Mouse (Mus musculus) neural tube, embryonic 14.5 days (tissue): ENCODE measurements around the gene Dcbld2. TPM values are rescaled to one million over a fixed set of nuclear protein-coding genes. Genes with fewer than 3 reads are reported as not detected.

Experiments used
- ATAC-seq: fragments of 200-750 bp; cut with Nextera tagmentation; 2 replicates; pipeline ENCODE4 v1.8.0; 2017; ENCODE audit warnings: low read depth, mild to moderate bottlenecking, moderate TSS enrichment, moderate library complexity
- H3K27ac ChIP-seq: fragments of 300-500 bp; sonication (generic); 2 replicates; pipeline ENCODE4 v1.5.1; 2014; ENCODE audit warnings: low read depth, mild to moderate bottlenecking, control low read depth, low read length, moderate library complexity, mixed read lengths
- H3K27me3 ChIP-seq: fragments of 300-500 bp; sonication (generic); 2 replicates; pipeline ENCODE4 v1.6.1; 2014; ENCODE audit warnings: low read length; ENCODE audit not compliant: control insufficient read depth, insufficient read depth
- H3K36me3 ChIP-seq: fragments of 300-500 bp; sonication (generic); 2 replicates; pipeline ENCODE4 v1.6.1; 2014; ENCODE audit warnings: low read length, mixed read lengths; ENCODE audit not compliant: control insufficient read depth, insufficient read depth
- H3K4me1 ChIP-seq: fragments of 300-500 bp; sonication (generic); 2 replicates; pipeline ENCODE4 v1.6.1; 2014; ENCODE audit warnings: low read length; ENCODE audit not compliant: control insufficient read depth, insufficient read depth
- H3K4me2 ChIP-seq: fragments of 300-500 bp; sonication (generic); 2 replicates; pipeline ENCODE4 v1.6.1; 2014; ENCODE audit warnings: mild to moderate bottlenecking, low read depth, low read length, control low read depth
- H3K4me3 ChIP-seq: fragments of 300-500 bp; sonication (generic); 2 replicates; pipeline ENCODE4 v1.5.1; 2014; ENCODE audit warnings: low read depth, low read length, control low read depth, mixed read lengths
- H3K9ac ChIP-seq: fragments of 300-500 bp; sonication (generic); replicated peaks from 2 replicates; pipeline ENCODE4 v1.6.1; 2014; ENCODE audit warnings: low read depth, mild to moderate bottlenecking, control low read depth, low read length, mixed read lengths
- H3K9me3 ChIP-seq: fragments of 300-500 bp; sonication (generic); 2 replicates; pipeline ENCODE4 v1.6.1; 2016; ENCODE audit warnings: low read length; ENCODE audit not compliant: control insufficient read depth
- WGBS: fragments of 180-500 bp; shearing (Covaris S2); extraction: QIAGEN DNeasy Blood & Tissue Kit; methylation state at CpG from one replicate; pipeline ENCODE4 v1.1.7; 2014; 5-methylcytosine and 5-hydroxymethylcytosine counted together
- polyA plus RNA-seq: library from polyadenylated mRNA; unstranded; fragments of >200 nt; fragmentation: Nextera tagmentation; extraction: Ambion mirVana; gene quantifications from 2 replicates; pipeline ENCODE4 v1.2.1, GENCODE M21; 2014

The Dcbld2 gene
- polyA plus RNA-seq, 1 experiment from 2014 or later = 9.7 TPM

GRCm38 (mm10) chr16:58513755-58514154, 105.5 kb downstream of the Dcbld2 start:
- ATAC-seq = peak; percentile 20; the same call in 1 of the 2 replicates
- H3K36me3 ChIP-seq = no peaks in the 10 kb centered on the region

GRCm38 (mm10) chr16:58514565-58514964, 106.3 kb downstream of the Dcbld2 start:
- H3K36me3 ChIP-seq = no peaks in the 10 kb centered on the region
- no peak overlapping the region for H3K27ac ChIP-seq
- no peak overlapping the region for H3K4me2 ChIP-seq
- H3K9me3 ChIP-seq = no peaks in the 10 kb centered on the region
- WGBS = 92% methylated on average over 9 of the region's 9 CpGs
- H3K4me1 ChIP-seq = peaks cover 3% of the 10 kb centered on the region; the same call in 1 of the 2 replicates
- no peak overlapping the region for H3K9ac ChIP-seq
- no peak for ATAC-seq
- no peak overlapping the region for H3K4me3 ChIP-seq
- H3K27me3 ChIP-seq = no peaks in the 10 kb centered on the region

More at GRCm38 (mm10) chr16:58513755-58514154, 105.5 kb downstream of the Dcbld2 start:
- H3K4me3 ChIP-seq = no peak overlapping the region
- H3K4me1 ChIP-seq = peaks cover 3% of the 10 kb centered on the region; the same call in 1 of the 2 replicates
- no peak overlapping the region for H3K9ac ChIP-seq
- peak overlapping the region; percentile 16; the same call in 1 of the 2 replicates for H3K27ac ChIP-seq
- H3K27me3 ChIP-seq = no peaks in the 10 kb centered on the region
- no peak overlapping the region for H3K4me2 ChIP-seq
- WGBS = 40% methylated on average over 6 of the region's 6 CpGs
- H3K9me3 ChIP-seq = no peaks in the 10 kb centered on the region

DNA sequence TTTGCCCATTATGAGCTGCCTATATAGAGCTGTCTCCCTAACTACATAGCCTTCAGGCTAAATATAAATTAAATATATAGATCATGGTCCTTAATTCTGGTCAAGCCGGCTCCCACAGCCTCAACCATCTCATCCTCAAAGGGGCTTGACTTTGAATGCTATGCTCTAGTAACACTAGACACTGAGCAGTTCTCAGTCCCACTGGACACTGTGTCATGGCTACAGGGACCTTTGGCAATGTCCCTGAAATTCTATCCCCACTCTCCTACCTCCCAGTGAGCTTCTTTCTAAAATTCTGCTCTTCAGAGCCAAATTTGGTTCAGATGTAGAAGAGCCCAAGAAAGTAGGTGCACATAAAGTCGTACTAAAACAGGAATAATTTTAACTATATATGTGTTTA, 107.9 kb downstream of the Dcbld2 start:
- H3K4me3 ChIP-seq = no peak overlapping the region
- WGBS = 93% methylated on average over 2 of the region's 2 CpGs
- H3K36me3 ChIP-seq = no peaks in the 10 kb centered on the region
- H3K9ac ChIP-seq = no peak overlapping the region
- H3K4me2 ChIP-seq = no peak overlapping the region
- no peak overlapping the region for H3K27ac ChIP-seq
- no peaks in the 10 kb centered on the region for H3K27me3 ChIP-seq
- no peaks in the 10 kb centered on the region for H3K9me3 ChIP-seq
- no peak for ATAC-seq
- H3K4me1 ChIP-seq = peaks cover 3% of the 10 kb centered on the region; the same call in 1 of the 2 replicates

DNA sequence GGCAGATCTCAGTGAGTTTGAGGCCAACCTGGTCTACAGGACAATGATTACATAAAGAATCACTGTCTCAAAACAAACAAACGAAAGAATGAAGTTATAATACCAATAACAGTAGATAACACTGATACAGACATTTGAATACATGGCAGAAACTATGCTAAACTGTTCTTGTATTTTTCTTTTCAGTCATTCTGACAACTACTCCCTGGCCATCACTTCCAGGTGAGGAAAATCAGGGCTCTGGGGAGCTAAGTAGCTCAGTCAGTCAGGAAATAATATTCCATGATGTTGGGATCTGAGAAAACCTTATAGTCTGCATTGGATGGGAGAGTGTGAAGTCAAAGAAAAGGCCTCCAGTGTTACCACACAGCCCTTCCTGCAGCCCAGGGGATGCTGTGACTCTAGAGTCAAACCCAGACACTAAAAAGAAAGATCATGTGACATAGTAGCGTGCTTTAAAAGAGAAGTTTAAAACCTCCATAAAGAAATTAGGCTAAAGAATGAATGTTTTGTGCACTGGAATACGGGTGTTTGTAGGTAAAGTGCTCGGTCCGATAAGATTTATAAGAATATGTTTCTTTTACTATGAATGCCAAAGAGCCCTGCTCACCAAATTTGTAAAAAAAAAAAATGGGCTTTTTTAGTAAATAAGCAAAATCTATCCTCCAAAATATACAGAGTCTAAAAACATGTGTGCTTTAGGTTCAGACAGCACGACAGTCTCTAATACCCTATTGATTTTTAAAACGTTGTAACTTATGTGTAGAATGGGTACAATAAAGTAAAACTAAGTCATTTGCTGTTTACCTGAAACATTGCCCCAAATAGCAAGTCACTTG, 108.9 kb downstream of the Dcbld2 start:
- WGBS = 85% methylated on average over 7 of the region's 7 CpGs
- no peak overlapping the region for H3K27ac ChIP-seq
- no peak overlapping the region for H3K4me3 ChIP-seq
- H3K4me2 ChIP-seq = no peak overlapping the region
- no peak for ATAC-seq
- no peaks in the 10 kb centered on the region for H3K9me3 ChIP-seq
- no peak overlapping the region for H3K9ac ChIP-seq
- H3K4me1 ChIP-seq = peaks cover 3% of the 10 kb centered on the region; the same call in 1 of the 2 replicates
- no peaks in the 10 kb centered on the region for H3K36me3 ChIP-seq
- no peaks in the 10 kb centered on the region for H3K27me3 ChIP-seq

Other genes with a start within 250 kb of the Dcbld2 start
- 6.3 and 8.3 TPM in 2 replicates for gene St3gal6, start 115.8 kb downstream of the Dcbld2 start, polyA plus RNA-seq
- gene Gm813, start 208.5 kb downstream of the Dcbld2 start, polyA plus RNA-seq = not detected in 2 replicates
- gene E330017A01Rik, start 230.3 kb downstream of the Dcbld2 start, polyA plus RNA-seq = not detected in 2 replicates